Mouse (Mus musculus): ENCODE results near the gene Nufip1. TPM values are rescaled to one million over a fixed set of nuclear protein-coding genes. Genes with fewer than 3 reads are reported as not detected.

Nufip1 gene
- total RNA-seq, 2 experiments from 2014 or later = 6.3 TPM

DNA sequence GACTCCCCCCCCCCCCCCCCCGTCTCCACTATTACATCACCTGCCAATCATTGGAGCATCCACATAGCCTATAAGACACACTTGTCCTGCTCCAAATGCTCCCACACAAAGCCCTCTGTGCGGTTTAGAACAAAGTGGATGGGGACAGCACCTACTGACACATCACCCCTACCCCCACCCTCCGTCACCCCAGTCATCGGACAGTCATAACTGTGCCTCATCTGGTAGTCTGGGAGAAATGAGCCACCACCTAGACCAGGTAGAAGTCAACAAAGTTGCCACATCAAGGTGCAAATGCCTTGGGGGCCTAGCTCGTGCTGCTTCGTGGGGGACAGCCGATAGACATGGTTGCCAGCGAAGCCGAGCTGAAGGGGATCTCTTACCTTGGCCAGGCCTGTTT, 66.5 kb downstream of the Nufip1 start:
- no peak for DNase-seq (ENCODE audit: low spot score in 2 of 2)

DNA sequence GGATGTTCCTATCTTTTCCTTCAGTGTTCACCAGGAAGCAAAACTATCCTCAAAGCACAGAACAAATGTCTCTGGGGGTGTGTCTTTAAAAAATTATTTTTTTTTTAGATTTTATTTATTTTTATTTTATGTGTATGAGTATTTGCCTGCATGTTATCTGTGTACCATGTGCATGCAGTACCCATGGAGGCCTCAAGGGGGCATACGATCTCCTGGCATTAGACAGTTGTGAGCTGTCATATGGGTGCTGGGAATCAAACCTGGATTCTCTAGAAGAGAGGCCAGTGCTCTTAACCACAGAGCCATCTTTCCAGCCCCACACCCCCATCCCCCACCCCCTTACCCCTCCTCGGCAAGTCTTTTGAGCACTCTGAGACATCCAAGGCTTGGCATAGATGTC, 67.8 kb downstream of the Nufip1 start:
- no peak for DNase-seq (ENCODE audit: low spot score in 2 of 2)

DNA sequence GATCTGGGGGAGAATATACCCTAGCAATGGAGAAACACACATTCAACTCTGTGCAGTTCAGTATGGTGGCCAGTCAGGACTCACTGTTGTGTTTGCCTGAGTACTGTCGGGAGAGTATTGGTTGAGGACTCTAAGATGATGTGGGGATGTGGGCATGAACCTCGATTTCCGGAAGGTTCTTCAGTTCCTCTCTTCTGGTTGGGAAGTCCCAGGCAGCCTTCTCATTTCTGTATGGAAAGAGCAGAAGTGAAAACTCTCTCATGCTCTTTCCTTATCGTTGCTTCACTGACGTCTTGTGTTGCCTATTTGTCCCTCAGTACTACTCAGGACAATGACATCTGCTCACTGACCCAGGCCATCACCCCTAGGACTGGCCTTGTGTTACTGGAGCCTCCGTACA, 68.7 kb downstream of the Nufip1 start:
- DNase-seq (ENCODE audit: low spot score in 2 of 2) = no peak

DNA sequence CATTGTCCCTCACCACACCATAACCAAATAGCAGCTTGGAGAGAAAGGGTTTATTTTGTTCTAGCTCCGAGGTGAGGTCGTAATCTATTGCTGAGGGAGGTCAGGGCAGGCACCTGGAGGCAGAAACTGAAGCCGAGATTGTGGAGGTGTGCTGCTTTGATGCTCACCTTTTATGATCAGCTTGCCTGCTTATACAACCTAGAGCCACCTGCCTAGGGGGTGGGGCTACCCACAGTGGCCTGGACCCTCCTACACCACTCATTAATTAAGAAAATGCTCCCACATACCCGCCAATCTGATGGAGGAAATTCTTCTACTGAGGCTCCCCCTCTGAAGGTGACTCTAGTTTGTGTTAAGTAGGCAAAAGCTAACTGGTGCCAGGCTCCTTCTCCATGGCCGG, 74.7 kb downstream of the Nufip1 start:
- DNase-seq (ENCODE audit: low spot score in 2 of 2) = no peak

DNA sequence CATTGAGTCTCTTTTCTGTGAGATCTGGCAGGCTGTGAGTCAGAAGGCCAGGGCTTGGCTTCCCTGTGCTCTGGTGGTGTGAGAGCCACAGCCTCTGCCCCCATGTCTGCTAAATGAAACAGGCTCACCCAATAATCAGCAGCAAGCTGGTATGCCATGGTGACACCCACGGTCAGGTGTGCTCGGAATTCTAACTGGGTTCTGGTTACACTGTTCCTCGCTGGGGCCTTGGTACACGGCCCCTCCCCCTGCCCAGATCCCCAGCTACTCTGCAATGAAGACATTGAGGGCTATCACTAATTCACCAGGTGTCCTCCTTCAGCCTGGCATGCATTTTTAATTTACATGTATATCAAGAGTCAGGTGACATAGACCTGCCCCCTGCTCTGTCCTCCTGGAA, 75.6 kb downstream of the Nufip1 start:
- no peak for DNase-seq (ENCODE audit: low spot score in 2 of 2)

Other genes starting within 250 kb of the Nufip1 start
- under 1 TPM; 0.12 to 0.18 TPM for gene Kctd4, start 155.9 kb upstream of the Nufip1 start, total RNA-seq (2021)
- gene Gtf2f2, start 100.0 kb upstream of the Nufip1 start, total RNA-seq (2021) = 10 to 100 TPM; 19.1 to 19.5 TPM
- gene Gpalpp1, start 131 bp upstream of the Nufip1 start, total RNA-seq (2021) = 10 to 100 TPM in 1 of 2 experiments, 1 to 10 TPM in 1; 9.0 to 10.4 TPM

Measured in gastrocnemius, postnatal 4 days (tissue).